Mouse (Mus musculus): ENCODE results near the gene Gm3839. TPM values are rescaled to one million over a fixed set of nuclear protein-coding genes. Genes with fewer than 3 reads are reported as not detected.
"Not testable (repeated sequence)": the region's sequence is repeated elsewhere in the genome, so short reads cannot be mapped to it uniquely, and the experiment has no call there.

Gm3839 gene
- polyA plus RNA-seq (2012; rRNA removed), result 0.21 and 0.25 TPM in 2 replicates

DNA sequence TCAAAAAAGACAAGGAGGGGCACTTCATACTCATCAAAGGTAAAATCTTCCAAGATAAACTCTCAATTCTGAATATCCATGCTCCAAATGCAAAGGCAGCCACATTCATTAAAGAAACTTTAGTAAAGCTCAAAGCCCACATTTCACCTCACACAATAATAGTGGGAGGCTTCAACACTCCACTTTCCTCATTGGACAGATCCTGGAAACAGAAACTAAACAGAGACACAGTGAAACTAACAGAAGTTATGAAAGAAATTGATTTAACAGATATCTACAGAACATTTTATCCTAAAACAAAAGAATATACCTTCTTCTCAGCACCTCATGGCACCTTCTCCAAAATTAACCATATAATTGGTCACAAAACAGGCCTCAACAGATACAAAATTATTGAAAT, at the start of gene Gm3839:
Gm3839 (minus strand) TSS at position 101 of the 400 bp plus-strand sequence.
- H3K36me3 ChIP-seq (ENCODE audit: control insufficient read depth, insufficient read depth, low read length); H3K4me1 ChIP-seq (ENCODE audit: control insufficient read depth, insufficient read depth, low read length); H3K27me3 ChIP-seq (ENCODE audit: control insufficient read depth, insufficient read depth, low read length); H3K4me3 ChIP-seq (ENCODE audit: control insufficient read depth, low read depth, low read length); H3K27ac ChIP-seq (ENCODE audit: control insufficient read depth, insufficient read depth, low read depth, low read length): not testable (repeated sequence)

DNA sequence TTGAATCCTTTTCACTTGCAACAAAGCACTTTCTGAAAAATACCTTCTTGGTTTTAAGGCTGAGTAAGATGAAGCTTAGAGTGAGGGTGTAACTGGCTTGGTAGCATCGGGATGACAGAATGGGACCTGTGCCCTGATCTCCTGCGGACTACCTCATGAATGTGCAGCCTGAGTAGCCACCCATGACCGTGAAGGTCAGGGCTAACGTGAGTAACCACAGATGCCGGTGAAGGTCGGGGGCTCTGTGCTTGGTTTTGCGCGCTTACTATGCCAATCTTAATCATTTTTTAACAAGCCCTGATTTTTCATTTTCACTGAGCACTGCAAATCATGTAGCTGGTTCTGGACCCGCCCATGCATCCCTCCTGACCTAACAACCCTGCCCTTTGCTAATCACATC, 49.1 kb upstream of the Gm3839 start:
- no peaks in the 10 kb centered on the region for H3K4me1 ChIP-seq (ENCODE audit: control insufficient read depth, insufficient read depth, low read length)
- no peak overlapping the region for H3K4me3 ChIP-seq (ENCODE audit: control insufficient read depth, low read depth, low read length)
- H3K27me3 ChIP-seq (ENCODE audit: control insufficient read depth, insufficient read depth, low read length), result no peaks in the 10 kb centered on the region
- H3K27ac ChIP-seq (ENCODE audit: control insufficient read depth, insufficient read depth, low read depth, low read length), result no peak overlapping the region
- H3K36me3 ChIP-seq (ENCODE audit: control insufficient read depth, insufficient read depth, low read length), result no peaks in the 10 kb centered on the region
- TF ChIP-seq CTCF (IDR thresholded peaks at IDR 0.05; ENCODE audit: control insufficient read depth, insufficient read depth, insufficient replicate concordance, low read depth, low read length) (no peak), POLR2A (IDR thresholded peaks at IDR 0.05; ENCODE audit: control insufficient read depth, low read depth, low read length) (no peak)

- Histone ChIP-seq H3K4me3 (ENCODE audit: control insufficient read depth, low read depth, low read length) (no peak overlapping the region), H3K4me1 (ENCODE audit: control insufficient read depth, insufficient read depth, low read length) (no peaks in the 10 kb centered on the region), H3K27me3 (ENCODE audit: control insufficient read depth, insufficient read depth, low read length) (no peaks in the 10 kb centered on the region), H3K27ac (ENCODE audit: control insufficient read depth, insufficient read depth, low read depth, low read length) (no peak overlapping the region), H3K36me3 (ENCODE audit: control insufficient read depth, insufficient read depth, low read length) (no peaks in the 10 kb centered on the region)
- TF ChIP-seq POLR2A (IDR thresholded peaks at IDR 0.05; ENCODE audit: control insufficient read depth, low read depth, low read length) (no peak), CTCF (IDR thresholded peaks at IDR 0.05; ENCODE audit: control insufficient read depth, insufficient read depth, insufficient replicate concordance, low read depth, low read length) (no peak)
These were observed 21.3 kb upstream of the Gm3839 start for GRCm38 (mm10) chr14:11377846-11378245.

DNA sequence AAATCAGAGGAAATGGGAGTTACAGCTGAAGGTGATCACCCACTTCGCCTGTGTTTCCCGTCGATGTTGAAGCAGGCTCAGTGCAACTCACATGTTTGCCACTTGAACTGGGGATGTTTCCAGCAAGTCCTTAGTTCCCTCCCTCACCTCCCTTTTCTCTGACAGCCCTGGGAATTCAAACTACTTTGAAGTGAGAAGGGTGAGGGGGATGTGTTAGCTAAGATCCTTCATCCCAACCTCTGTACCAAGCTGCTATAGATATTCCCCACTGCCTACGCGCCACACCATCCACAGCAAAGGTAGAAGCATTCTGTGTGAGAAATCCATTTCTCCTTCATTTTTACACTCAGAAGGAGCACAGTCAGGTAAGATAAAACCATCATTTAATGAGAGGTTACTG, 18.7 kb upstream of the Gm3839 start:
- Histone ChIP-seq H3K27ac (ENCODE audit: control insufficient read depth, insufficient read depth, low read depth, low read length) (no peak overlapping the region), H3K4me1 (ENCODE audit: control insufficient read depth, insufficient read depth, low read length) (no peaks in the 10 kb centered on the region), H3K4me3 (ENCODE audit: control insufficient read depth, low read depth, low read length) (no peak overlapping the region), H3K27me3 (ENCODE audit: control insufficient read depth, insufficient read depth, low read length) (no peaks in the 10 kb centered on the region), H3K36me3 (ENCODE audit: control insufficient read depth, insufficient read depth, low read length) (no peaks in the 10 kb centered on the region)
- TF ChIP-seq POLR2A (IDR thresholded peaks at IDR 0.05; ENCODE audit: control insufficient read depth, low read depth, low read length), result no peak
- TF ChIP-seq CTCF (IDR thresholded peaks at IDR 0.05; ENCODE audit: control insufficient read depth, insufficient read depth, insufficient replicate concordance, low read depth, low read length), result no peak

DNA sequence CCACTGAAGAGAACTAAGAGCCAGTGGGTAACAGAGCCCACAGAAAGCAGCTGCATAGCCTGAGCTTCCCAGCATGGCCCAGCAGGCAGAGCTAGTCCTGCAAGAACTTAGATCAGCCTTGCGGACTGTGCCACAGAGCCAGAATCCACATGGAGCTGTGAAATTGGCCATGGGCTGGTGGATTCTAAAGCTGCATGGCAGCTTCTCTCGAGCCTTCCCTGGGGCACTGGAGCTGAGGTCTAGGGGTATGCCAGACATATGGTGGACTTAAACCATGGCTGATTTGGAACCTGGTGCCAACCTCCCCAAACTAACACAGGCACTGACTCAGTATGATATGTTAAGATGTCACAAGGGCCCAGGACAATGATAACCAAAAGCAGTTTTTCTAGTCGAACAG, 10.4 kb downstream of the Gm3839 start:
- H3K36me3 ChIP-seq (ENCODE audit: control insufficient read depth, insufficient read depth, low read length), result no peaks in the 10 kb centered on the region
- no peak for TF ChIP-seq CTCF (IDR thresholded peaks at IDR 0.05; ENCODE audit: control insufficient read depth, insufficient read depth, insufficient replicate concordance, low read depth, low read length)
- no peaks in the 10 kb centered on the region for H3K27me3 ChIP-seq (ENCODE audit: control insufficient read depth, insufficient read depth, low read length)
- H3K4me1 ChIP-seq (ENCODE audit: control insufficient read depth, insufficient read depth, low read length), result no peaks in the 10 kb centered on the region
- H3K4me3 ChIP-seq (ENCODE audit: control insufficient read depth, low read depth, low read length), result no peak overlapping the region
- no peak overlapping the region for H3K27ac ChIP-seq (ENCODE audit: control insufficient read depth, insufficient read depth, low read depth, low read length)

DNA sequence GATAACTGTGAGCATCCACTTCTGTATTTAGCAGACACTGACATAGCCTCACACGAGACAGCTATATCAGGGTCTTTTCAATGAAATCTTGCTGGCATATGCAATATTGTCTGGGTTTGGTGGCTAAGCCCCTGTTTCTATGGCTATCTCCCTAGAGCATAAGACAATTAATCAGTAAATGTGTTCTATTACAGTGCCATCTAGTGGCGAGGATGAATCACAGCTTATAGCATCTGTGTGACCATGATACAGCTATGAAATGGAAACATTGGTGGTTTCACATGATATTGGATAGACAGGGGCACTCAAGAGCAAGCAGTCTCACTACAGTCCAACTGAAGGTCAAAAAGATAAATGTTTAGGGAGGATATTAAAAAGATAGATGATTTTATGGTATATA, 26.5 kb downstream of the Gm3839 start:
- Histone ChIP-seq H3K36me3 (ENCODE audit: control insufficient read depth, insufficient read depth, low read length) (no peaks in the 10 kb centered on the region), H3K4me1 (ENCODE audit: control insufficient read depth, insufficient read depth, low read length) (no peaks in the 10 kb centered on the region), H3K4me3 (ENCODE audit: control insufficient read depth, low read depth, low read length) (no peak overlapping the region), H3K27ac (ENCODE audit: control insufficient read depth, insufficient read depth, low read depth, low read length) (no peak overlapping the region), H3K27me3 (ENCODE audit: control insufficient read depth, insufficient read depth, low read length) (no peaks in the 10 kb centered on the region)
- TF ChIP-seq POLR2A (IDR thresholded peaks at IDR 0.05; ENCODE audit: control insufficient read depth, low read depth, low read length) (no peak), CTCF (IDR thresholded peaks at IDR 0.05; ENCODE audit: control insufficient read depth, insufficient read depth, insufficient replicate concordance, low read depth, low read length) (no peak)

- no peak for TF ChIP-seq POLR2A (IDR thresholded peaks at IDR 0.05; ENCODE audit: control insufficient read depth, low read depth, low read length)
- no peak for TF ChIP-seq CTCF (IDR thresholded peaks at IDR 0.05; ENCODE audit: control insufficient read depth, insufficient read depth, insufficient replicate concordance, low read depth, low read length)
- Histone ChIP-seq H3K27ac (ENCODE audit: control insufficient read depth, insufficient read depth, low read depth, low read length) (no peak overlapping the region), H3K36me3 (ENCODE audit: control insufficient read depth, insufficient read depth, low read length) (no peaks in the 10 kb centered on the region), H3K27me3 (ENCODE audit: control insufficient read depth, insufficient read depth, low read length) (no peaks in the 10 kb centered on the region), H3K4me1 (ENCODE audit: control insufficient read depth, insufficient read depth, low read length) (no peaks in the 10 kb centered on the region), H3K4me3 (ENCODE audit: control insufficient read depth, low read depth, low read length) (no peak overlapping the region)
These were observed 49.4 kb downstream of the Gm3839 start for GRCm38 (mm10) chr14:11307079-11307478.

- not testable (repeated sequence) for H3K4me3 ChIP-seq (ENCODE audit: control insufficient read depth, low read depth, low read length); H3K27ac ChIP-seq (ENCODE audit: control insufficient read depth, insufficient read depth, low read depth, low read length); H3K36me3 ChIP-seq (ENCODE audit: control insufficient read depth, insufficient read depth, low read length); H3K4me1 ChIP-seq (ENCODE audit: control insufficient read depth, insufficient read depth, low read length); H3K27me3 ChIP-seq (ENCODE audit: control insufficient read depth, insufficient read depth, low read length)
These were observed 68.6 kb downstream of the Gm3839 start for GRCm38 (mm10) chr14:11287956-11288355.

All from testis, adult 2 months (tissue).